11 mouse cellular contexts compared by ENCODE assay signal in genomic region chr2:74933190-74933589, GRCm38 (mm10).
DNase-seq lines count a peak whose midpoint lies in the region; ATAC-seq and TF ChIP-seq lines count a peak whose summit lies in the region.
"Had no signal": no experiment of that assay in that cellular context is flagged by ENCODE, and none has a peak within 500 bp of the region (broad histone marks: within the 10 kb centered on the region; RNA-seq: fewer than 3 reads in every experiment).

No protein-coding gene starts in this region.

- H3K27ac ChIP-seq in liver, adult 2 months (replicated peaks; ENCODE audit: insufficient read depth, low read depth, low read length): no peak overlapping the region
- H3K27ac ChIP-seq in liver, embryonic 12.5 days: no peak overlapping the region
- H3K27ac ChIP-seq in kidney, embryonic 15.5 days: peak overlapping the region; percentile 78
- H3K27ac ChIP-seq: forebrain, embryonic 15.5 days; liver, embryonic 13.5 days; neural tube, embryonic 13.5 days had no signal

- H3K4me2 ChIP-seq in liver, embryonic 12.5 days: no peak overlapping the region
- 0 out of 2 replicates have a peak overlapping the region, but pooled peaks have one; percentile 21 for H3K4me2 ChIP-seq in kidney, embryonic 15.5 days
- H3K4me2 ChIP-seq: forebrain, embryonic 15.5 days; liver, embryonic 13.5 days; neural tube, embryonic 13.5 days had no signal

- intact Hi-C loops in gastrocnemius, postnatal 14 days (cut with DNase I; ENCODE audit: low total_unique reads): no loop called here

- H3K9me3 ChIP-seq in liver, embryonic 12.5 days (replicated peaks): no peaks in the 10 kb centered on the region
- H3K9me3 ChIP-seq in kidney, embryonic 15.5 days (replicated peaks): no peaks in the 10 kb centered on the region
- H3K9me3 ChIP-seq: forebrain, embryonic 15.5 days; liver, embryonic 13.5 days; neural tube, embryonic 13.5 days had no signal

- no peak overlapping the region for H3K9ac ChIP-seq in liver, adult 2 months (ENCODE audit: low read depth, low read length)
- H3K9ac ChIP-seq in liver, embryonic 12.5 days: no peak overlapping the region
- no peak overlapping the region for H3K9ac ChIP-seq in kidney, embryonic 15.5 days
- H3K9ac ChIP-seq: forebrain, embryonic 15.5 days; liver, embryonic 13.5 days; neural tube, embryonic 13.5 days had no signal

- no peak for TF ChIP-seq POLR2A in liver, adult 2 months (IDR thresholded peaks at IDR 0.05; ENCODE audit: extremely low read depth, insufficient read depth, low read length)

- H3K79me2 ChIP-seq in liver, adult 2 months (ENCODE audit: control insufficient read depth, insufficient read depth, low read length): no peaks in the 10 kb centered on the region

- no peaks in the 10 kb centered on the region for H3K36me3 ChIP-seq in liver, adult 2 months (ENCODE audit: control insufficient read depth, insufficient read depth, low read length)
- H3K36me3 ChIP-seq in liver, embryonic 12.5 days: no peaks in the 10 kb centered on the region
- H3K36me3 ChIP-seq in kidney, embryonic 15.5 days: no peaks in the 10 kb centered on the region
- H3K36me3 ChIP-seq: forebrain, embryonic 15.5 days; liver, embryonic 13.5 days; neural tube, embryonic 13.5 days had no signal

- no peak overlapping the region for H3K4me3 ChIP-seq in liver, adult 2 months (ENCODE audit: insufficient read depth, low read depth, low read length)
- H3K4me3 ChIP-seq in liver, embryonic 12.5 days: no peak overlapping the region
- no peak overlapping the region for H3K4me3 ChIP-seq in kidney, embryonic 15.5 days (replicated peaks)
- H3K4me3 ChIP-seq: forebrain, embryonic 15.5 days; liver, embryonic 13.5 days; neural tube, embryonic 13.5 days had no signal

- WGBS in liver, adult 2 months: 60% methylated on average over 8 of the region's 8 CpGs
- 34% methylated on average over 8 of the region's 8 CpGs for WGBS in liver, embryonic 12.5 days (ENCODE audit: insufficient replicate concordance)
- WGBS in kidney, embryonic 15.5 days: 8% methylated on average over 8 of the region's 8 CpGs

- no peak for ATAC-seq in liver, embryonic 12.5 days
- peak; percentile 75 for ATAC-seq in kidney, embryonic 15.5 days (replicated peaks; ENCODE audit: low FRiP score)
- ATAC-seq: forebrain, embryonic 15.5 days had no signal

- no peaks in the 10 kb centered on the region for H3K4me1 ChIP-seq in liver, adult 2 months (ENCODE audit: control insufficient read depth, insufficient read depth, low read length)
- no peaks in the 10 kb centered on the region for H3K4me1 ChIP-seq in liver, embryonic 12.5 days
- H3K4me1 ChIP-seq in kidney, embryonic 15.5 days: peaks cover 32% of the 10 kb centered on the region
- H3K4me1 ChIP-seq: liver, embryonic 13.5 days had no signal

- no peak for TF ChIP-seq CTCF in liver, adult 2 months (IDR thresholded peaks at IDR 0.05; ENCODE audit: low read depth, low read length)

- peak; percentile 5 for DNase-seq in liver, adult 2 months (ENCODE audit: extremely low read depth, low read depth, low spot score)
- peak; percentile 33 for DNase-seq in gastrocnemius, postnatal 14 days
- DNase-seq in testis, postnatal 10 days (ENCODE audit: low spot score): peak; percentile 53
- no peak for DNase-seq in c-Kit-positive CD71-positive TER-119-positive erythroid progenitor cells, embryonic 14.5 days (ENCODE audit: low spot score)
- DNase-seq in neural tube, embryonic 10.5 days (ENCODE audit: extremely low spot score, low spot score): no peak
- no peak for DNase-seq in spleen, postnatal 36 days (ENCODE audit: low spot score in 2 of 2)
- DNase-seq: liver, embryonic 13.5 days had no signal

- no peaks in the 10 kb centered on the region for H3K27me3 ChIP-seq in liver, adult 2 months (ENCODE audit: control insufficient read depth, insufficient read depth, low read length)
- H3K27me3 ChIP-seq in liver, embryonic 12.5 days (replicated peaks): no peaks in the 10 kb centered on the region
- peaks cover 16% of the 10 kb centered on the region for H3K27me3 ChIP-seq in kidney, embryonic 15.5 days
- H3K27me3 ChIP-seq: forebrain, embryonic 15.5 days; liver, embryonic 13.5 days; neural tube, embryonic 13.5 days had no signal

Comparison
In these comparisons a context has a peak if more than half of its experiments do, and no peak if none do; other contexts are left out.
1. DNase-seq: peak in liver, adult 2 months (single experiment), gastrocnemius, postnatal 14 days (single experiment) and testis, postnatal 10 days (single experiment); none in c-Kit-positive CD71-positive TER-119-positive erythroid progenitor cells, embryonic 14.5 days (single experiment), neural tube, embryonic 10.5 days (single experiment) and spleen, postnatal 36 days (0 of 2).